Mouse (Mus musculus) neutrophil, adult 83 days (primary cell): ENCODE results near the gene Gadd45a. TPM values are rescaled to one million over a fixed set of nuclear protein-coding genes. Genes with fewer than 3 reads are reported as not detected.

Source experiments
- total RNA-seq, 2 experiments: library from RNA; stranded (reverse); gene quantifications; one replicate each; pipeline ENCODE4 v1.2.4; 2023

Gene Gadd45a
- total RNA-seq: 100 to 1,000 TPM; 198 to 237 TPM

DNA sequence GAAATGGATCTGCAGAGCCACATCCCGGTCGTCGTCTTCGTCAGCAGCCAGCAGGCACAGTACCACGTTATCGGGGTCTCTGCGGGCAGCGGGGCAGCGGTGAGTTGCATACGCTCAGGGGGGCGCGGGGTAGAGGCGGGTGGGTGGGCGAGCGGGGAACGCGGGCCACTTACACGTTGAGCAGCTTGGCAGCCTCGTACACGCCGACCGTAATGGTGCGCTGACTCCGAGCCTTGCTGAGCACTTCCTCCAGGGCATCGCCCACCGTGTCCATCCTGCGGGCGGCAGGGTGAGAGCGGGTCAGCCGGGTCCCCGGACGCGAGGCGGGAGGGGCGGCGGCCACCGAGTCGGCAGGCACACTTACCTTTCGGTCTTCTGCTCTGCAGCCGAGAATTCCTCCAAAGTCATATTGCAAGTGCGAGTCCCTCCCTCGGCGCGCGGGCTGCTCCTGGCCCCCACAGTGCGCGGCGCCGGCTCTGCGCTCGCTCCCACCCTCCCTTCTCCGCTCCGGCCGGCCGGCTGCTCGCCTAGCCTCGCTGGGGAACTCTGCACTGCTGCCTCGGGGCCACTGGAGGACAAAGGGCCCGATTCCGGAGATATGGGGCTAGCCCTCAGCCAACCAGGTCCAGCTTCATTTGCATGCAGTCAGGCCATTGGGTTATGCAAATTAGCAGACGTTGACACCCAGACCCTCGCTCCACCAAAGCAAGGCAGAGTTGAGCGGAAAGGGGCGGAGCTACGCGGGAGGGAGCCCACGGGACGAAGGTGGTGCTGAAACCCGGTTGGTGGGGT, at the start of gene Gadd45a:
Gene Gadd45a, minus strand, starts transcription at position 621 of the 792 bp plus-strand sequence.

Other genes starting within 250 kb of the Gadd45a start
- gene Vmn1r39, start 226.8 kb downstream of the Gadd45a start, total RNA-seq: not detected
- gene Gng12, start 141.1 kb downstream of the Gadd45a start, total RNA-seq: 10 to 100 TPM; 61.8 to 63.1 TPM
- gene Serbp1, start 200.7 kb upstream of the Gadd45a start, total RNA-seq: 100 to 1,000 TPM; 160 to 173 TPM